Mouse (Mus musculus): ENCODE measurements around the gene Gabrb3.

- TF ChIP-seq CTCF (IDR thresholded peaks at IDR 0.05; ENCODE audit: borderline replicate concordance, insufficient read depth, low read depth, low read length) = no peak
- TF ChIP-seq POLR2A (IDR thresholded peaks at IDR 0.05; ENCODE audit: borderline replicate concordance, insufficient read depth, low read length) = no peak
These were observed 383.8 kb downstream of the Gabrb3 start for GRCm38 (mm10) chr7:57803266-57803665.
